Mouse (Mus musculus) spleen, adult 2 months (tissue): Measurements from ENCODE around the gene Mif4gd. TPM values are rescaled to one million over a fixed set of nuclear protein-coding genes. Genes with fewer than 3 reads are reported as not detected.

ENCODE experiments used
- DNase-seq, 2 experiments: peaks; one replicate each; pipeline versions ENCODE4 v3.0.0 to v3.0.0-alpha.2; 2012 to 2021; ENCODE audit warnings: low spot score in 2 of 2, low read depth in 1 of 2
- H3K27ac ChIP-seq: fragments of 200-500 bp; 2 replicates; pipeline ENCODE4 v1.5.1; 2012; ENCODE audit warnings: low read length, inconsistent platforms; ENCODE audit not compliant: insufficient read depth
- H3K27me3 ChIP-seq: fragments of 200-500 bp; 2 replicates; pipeline ENCODE4 v1.6.1; 2012; ENCODE audit warnings: mild to moderate bottlenecking, moderate library complexity, low read length, inconsistent platforms; ENCODE audit not compliant: control insufficient read depth, insufficient read depth
- H3K36me3 ChIP-seq: fragments of 200-500 bp; 2 replicates; pipeline ENCODE4 v1.6.1; 2012; ENCODE audit warnings: mild to moderate bottlenecking, low read length, inconsistent platforms; ENCODE audit not compliant: control insufficient read depth, insufficient read depth
- H3K4me1 ChIP-seq: fragments of 200-500 bp; 2 replicates; pipeline ENCODE4 v1.6.1; 2011; ENCODE audit warnings: inconsistent platforms; ENCODE audit not compliant: control insufficient read depth, insufficient read depth, insufficient read length
- H3K4me3 ChIP-seq: fragments of 200-500 bp; 2 replicates; pipeline ENCODE4 v1.5.1; 2011; ENCODE audit warnings: mild to moderate bottlenecking, inconsistent platforms; ENCODE audit not compliant: insufficient read depth, insufficient read length; ENCODE audit errors: extremely low read depth
- CTCF ChIP-seq: fragments of 200-500 bp; IDR thresholded peaks from 2 replicates; pipeline ENCODE4 v1.5.1; 2011; ENCODE audit warnings: mild to moderate bottlenecking, inconsistent platforms; ENCODE audit not compliant: insufficient read depth, insufficient read length, insufficient replicate concordance; ENCODE audit errors: extremely low read depth
- POLR2A ChIP-seq: fragments of 200-500 bp; IDR thresholded peaks from 2 replicates; pipeline ENCODE4 v1.6.1; 2011; ENCODE audit warnings: low read depth, low read length, inconsistent platforms
- WGBS: fragments of 180-500 bp; shearing (Covaris S2); methylation state at CpG from one replicate; pipeline ENCODE4 v1.1.7; 2018; 5-methylcytosine and 5-hydroxymethylcytosine counted together
- polyA plus RNA-seq: library from polyadenylated mRNA; depleted of rRNA; stranded (reverse); fragments of >200 nt; gene quantifications from 2 replicates; pipeline ENCODE4 v1.2.3, GENCODE M21; 2012

Mif4gd gene
- polyA plus RNA-seq, 1 experiment, result 175 TPM

- peaks cover 21% of the 10 kb centered on the region; the same call in 1 of the 2 replicates for H3K4me1 ChIP-seq
- DNase-seq, result no peak
- peak overlapping the region; percentile 22; the same call in 1 of the 2 replicates for H3K27ac ChIP-seq
- no peaks in the 10 kb centered on the region for H3K27me3 ChIP-seq
- TF ChIP-seq POLR2A, result no peak
- no peak for TF ChIP-seq CTCF
- WGBS, result 43% methylated on average over 13 of the region's 13 CpGs
- peaks cover 1% of the 10 kb centered on the region; the same call in 1 of the 2 replicates for H3K36me3 ChIP-seq
- peak overlapping the region; percentile 4; the same call in 1 of the 2 replicates for H3K4me3 ChIP-seq
Measured at GRCm38 (mm10) chr11:115628465-115629101, 15.8 kb upstream of the Mif4gd start.

- H3K27me3 ChIP-seq, result no peaks in the 10 kb centered on the region
- TF ChIP-seq CTCF (no peak), POLR2A (peak; percentile 83)
- peak within 1 kb of the TSS; percentile 81 for H3K4me3 ChIP-seq
- peaks cover 3% of the 10 kb centered on the region for H3K36me3 ChIP-seq
- H3K27ac ChIP-seq, result peak within 1 kb of the TSS; percentile 76
- H3K4me1 ChIP-seq, result peaks cover 16% of the 10 kb centered on the region; the same call in 1 of the 2 replicates
- under 1% methylated on average over 47 of the region's 47 CpGs for WGBS
- DNase-seq, result peak; percentile 100
Measured at GRCm38 (mm10) chr11:115627705-115628464, 15.1 kb upstream of the Mif4gd start, which contains the start of gene Slc25a19. TSS of gene Slc25a19 (minus strand) at chr11:115628295.

GRCm38 (mm10) chr11:115626824-115627616, 14.3 kb upstream of the Mif4gd start:
- Histone ChIP-seq H3K27me3 (no peaks in the 10 kb centered on the region), H3K27ac (no peak overlapping the region)

GRCm38 (mm10) chr11:115625877-115626276, 13.1 kb upstream of the Mif4gd start:
- no peak overlapping the region for H3K4me3 ChIP-seq
- no peak for DNase-seq
- H3K36me3 ChIP-seq, result peaks cover 16% of the 10 kb centered on the region
- whole genome bisulfite sequencing, result 84% methylated on average over 9 of the region's 9 CpGs
- no peaks in the 10 kb centered on the region for H3K27me3 ChIP-seq
- H3K27ac ChIP-seq, result no peak overlapping the region
- H3K4me1 ChIP-seq, result peaks cover 10% of the 10 kb centered on the region; the same call in 1 of the 2 replicates
- TF ChIP-seq CTCF, result no peak
- TF ChIP-seq POLR2A, result no peak

More at GRCm38 (mm10) chr11:115626824-115627616, 14.3 kb upstream of the Mif4gd start:
- WGBS, result 59% methylated on average over 11 of the region's 11 CpGs
- peak overlapping the region; percentile 81 for H3K4me3 ChIP-seq
- DNase-seq, result no peak
- H3K36me3 ChIP-seq, result peaks cover 12% of the 10 kb centered on the region
- peaks cover 13% of the 10 kb centered on the region; the same call in 1 of the 2 replicates for H3K4me1 ChIP-seq
- TF ChIP-seq CTCF (no peak), POLR2A (no peak)

GRCm38 (mm10) chr11:115623487-115624070, 10.8 kb upstream of the Mif4gd start:
- Histone ChIP-seq H3K27me3 (no peaks in the 10 kb centered on the region), H3K4me3 (no peak overlapping the region), H3K4me1 (peaks cover 2% of the 10 kb centered on the region; the same call in 1 of the 2 replicates), H3K27ac (no peak overlapping the region), H3K36me3 (peaks cover 31% of the 10 kb centered on the region)
- TF ChIP-seq CTCF (no peak), POLR2A (no peak)
- WGBS, result 82% methylated on average over 9 of the region's 9 CpGs
- no peak for DNase-seq

GRCm38 (mm10) chr11:115619949-115620348, 7.2 kb upstream of the Mif4gd start:
- Histone ChIP-seq H3K27me3 (no peaks in the 10 kb centered on the region), H3K4me1 (no peaks in the 10 kb centered on the region), H3K27ac (no peak overlapping the region), H3K4me3 (no peak overlapping the region), H3K36me3 (peaks cover 47% of the 10 kb centered on the region)
- TF ChIP-seq POLR2A, result no peak
- no peak for TF ChIP-seq CTCF
- no peak for DNase-seq
- 97% methylated on average over 7 of the region's 7 CpGs for WGBS
